Mouse (Mus musculus) cerebellum, adult 2 months (tissue): ENCODE measurements around the gene Lin37.

ENCODE experiments used
- CTCF ChIP-seq: fragments of 200-500 bp; IDR thresholded peaks from 2 replicates; pipeline ENCODE4 v1.5.1; 2011; ENCODE audit warnings: low read depth, mild to moderate bottlenecking, control low read depth, low read length, moderate library complexity, borderline replicate concordance; ENCODE audit not compliant: insufficient read depth
- POLR2A ChIP-seq: fragments of 200-500 bp; IDR thresholded peaks from 2 replicates; pipeline ENCODE4 v1.6.1; 2011; ENCODE audit warnings: low read length, control low read depth, borderline replicate concordance; ENCODE audit not compliant: insufficient read depth

GRCm38 (mm10) chr7:30567555-30567954 is 7.9 kb upstream of the Lin37 start:
- TF ChIP-seq CTCF (no peak), POLR2A (no peak)
